Mouse (Mus musculus) hindbrain, embryonic 13.5 days (tissue): ENCODE measurements around the gene Mamdc2. TPM values are rescaled to one million over a fixed set of nuclear protein-coding genes. Genes with fewer than 3 reads are reported as not detected.

Experiments
- ATAC-seq: fragments of 200-750 bp; cut with Nextera tagmentation; 2 replicates; pipeline ENCODE4 v1.8.0; 2017; ENCODE audit warnings: moderate TSS enrichment; ENCODE audit not compliant: low FRiP score
- H3K27ac ChIP-seq: fragments of 300-500 bp; sonication (generic); 2 replicates; pipeline ENCODE4 v1.5.1; 2015; ENCODE audit warnings: inconsistent platforms, mild to moderate bottlenecking, moderate library complexity
- H3K27me3 ChIP-seq: fragments of 300-500 bp; sonication (generic); 2 replicates; pipeline ENCODE4 v1.6.1; 2015; ENCODE audit warnings: mild to moderate bottlenecking, inconsistent platforms
- H3K36me3 ChIP-seq: fragments of 300-500 bp; sonication (generic); 2 replicates; pipeline ENCODE4 v1.6.1; 2015; ENCODE audit warnings: mild to moderate bottlenecking, inconsistent platforms
- H3K4me1 ChIP-seq: fragments of 300-500 bp; sonication (generic); replicated peaks from 2 replicates; pipeline ENCODE4 v1.6.1; 2015; ENCODE audit warnings: inconsistent platforms
- H3K4me2 ChIP-seq: fragments of 300-500 bp; sonication (generic); 2 replicates; pipeline ENCODE4 v1.6.1; 2015; ENCODE audit warnings: inconsistent platforms, mild to moderate bottlenecking, moderate library complexity
- H3K4me3 ChIP-seq: fragments of 300-500 bp; sonication (generic); 2 replicates; pipeline ENCODE4 v1.5.1; 2015; ENCODE audit warnings: mild to moderate bottlenecking, inconsistent platforms
- H3K9ac ChIP-seq: fragments of 300-500 bp; sonication (generic); 2 replicates; pipeline ENCODE4 v1.6.1; 2015; ENCODE audit warnings: mild to moderate bottlenecking, inconsistent platforms
- H3K9me3 ChIP-seq: fragments of 300-500 bp; sonication (generic); 2 replicates; pipeline ENCODE4 v1.6.1; 2016; ENCODE audit warnings: inconsistent platforms
- WGBS: fragments of 180-500 bp; shearing (Covaris S2); methylation state at CpG from one replicate; pipeline ENCODE4 v1.1.7; 2015; 5-methylcytosine and 5-hydroxymethylcytosine counted together
- polyA plus RNA-seq: library from polyadenylated mRNA; unstranded; fragments of >200 nt; fragmentation: Nextera tagmentation; extraction: Ambion mirVana; gene quantifications from 2 replicates; pipeline ENCODE4 v1.2.1, GENCODE M21; 2015

Mamdc2 gene
- polyA plus RNA-seq, 1 experiment from 2014 or later = 0.99 TPM

- Histone ChIP-seq H3K4me3 (no peak overlapping the region), H3K27ac (no peak overlapping the region), H3K9ac (no peak overlapping the region), H3K4me2 (no peak overlapping the region), H3K36me3 (no peaks in the 10 kb centered on the region), H3K27me3 (no peaks in the 10 kb centered on the region), H3K4me1 (no peaks in the 10 kb centered on the region), H3K9me3 (no peaks in the 10 kb centered on the region)
- 19% methylated on average over 10 of the region's 10 CpGs for WGBS
- no peak for ATAC-seq
Observed at GRCm38 (mm10) chr19:23478895-23479596, 30.8 kb upstream of the Mamdc2 start.

GRCm38 (mm10) chr19:23477826-23478225 lies 29.6 kb upstream of the Mamdc2 start:
- no peak overlapping the region for H3K4me2 ChIP-seq
- H3K9me3 ChIP-seq = no peaks in the 10 kb centered on the region
- ATAC-seq = no peak
- H3K4me1 ChIP-seq = no peaks in the 10 kb centered on the region
- WGBS = 87% methylated on average over 6 of the region's 6 CpGs
- H3K4me3 ChIP-seq = no peak overlapping the region
- H3K27me3 ChIP-seq = no peaks in the 10 kb centered on the region
- no peak overlapping the region for H3K9ac ChIP-seq
- H3K36me3 ChIP-seq = no peaks in the 10 kb centered on the region
- H3K27ac ChIP-seq = no peak overlapping the region

- Histone ChIP-seq H3K4me1 (0 out of 2 replicates have a peak, but pooled peaks cover 3% of the 10 kb centered on the region), H3K36me3 (no peaks in the 10 kb centered on the region), H3K4me2 (no peak overlapping the region), H3K9ac (no peak overlapping the region), H3K9me3 (no peaks in the 10 kb centered on the region), H3K27ac (no peak overlapping the region), H3K27me3 (no peaks in the 10 kb centered on the region), H3K4me3 (no peak overlapping the region)
- no peak for ATAC-seq
- WGBS = 5% methylated on average over 1 of the region's 1 CpGs
Observed at GRCm38 (mm10) chr19:23467866-23468265, 19.6 kb upstream of the Mamdc2 start.

GRCm38 (mm10) chr19:23467011-23467410 lies 18.8 kb upstream of the Mamdc2 start:
- Histone ChIP-seq H3K27ac (no peak overlapping the region), H3K9ac (no peak overlapping the region), H3K4me1 (0 out of 2 replicates have a peak, but pooled peaks cover 3% of the 10 kb centered on the region), H3K4me2 (no peak overlapping the region), H3K4me3 (no peak overlapping the region), H3K36me3 (no peaks in the 10 kb centered on the region), H3K27me3 (no peaks in the 10 kb centered on the region), H3K9me3 (no peaks in the 10 kb centered on the region)
- ATAC-seq = no peak
- whole genome bisulfite sequencing = 67% methylated on average over 2 of the region's 2 CpGs

- WGBS = 40% methylated on average over 4 of the region's 4 CpGs
Observed at GRCm38 (mm10) chr19:23457492-23457891, 9.2 kb upstream of the Mamdc2 start.

GRCm38 (mm10) chr19:23451361-23451760 lies 3.1 kb upstream of the Mamdc2 start:
- Histone ChIP-seq H3K4me1 (peaks cover 17% of the 10 kb centered on the region), H3K27ac (no peak overlapping the region), H3K9ac (no peak overlapping the region), H3K9me3 (0 out of 2 replicates have a peak, but pooled peaks cover 8% of the 10 kb centered on the region), H3K4me2 (no peak overlapping the region), H3K27me3 (peaks cover 14% of the 10 kb centered on the region), H3K4me3 (no peak overlapping the region), H3K36me3 (no peaks in the 10 kb centered on the region)
- no peak for ATAC-seq
- WGBS = 88% methylated on average over 4 of the region's 4 CpGs

More at GRCm38 (mm10) chr19:23457492-23457891, 9.2 kb upstream of the Mamdc2 start:
- ATAC-seq = no peak
- no peak overlapping the region for H3K9ac ChIP-seq
- H3K27ac ChIP-seq = no peak overlapping the region
- no peaks in the 10 kb centered on the region for H3K36me3 ChIP-seq
- H3K27me3 ChIP-seq = no peaks in the 10 kb centered on the region
- H3K4me1 ChIP-seq = no peaks in the 10 kb centered on the region
- 0 out of 2 replicates have a peak, but pooled peaks cover 7% of the 10 kb centered on the region for H3K9me3 ChIP-seq
- H3K4me2 ChIP-seq = no peak overlapping the region
- H3K4me3 ChIP-seq = no peak overlapping the region

GRCm38 (mm10) chr19:23447221-23447987 lies 838 bp downstream of the Mamdc2 start:
- H3K9ac ChIP-seq = peak overlapping the region; percentile 63
- no peak overlapping the region for H3K27ac ChIP-seq
- peaks cover 14% of the 10 kb centered on the region for H3K27me3 ChIP-seq
- peak; percentile 55 for ATAC-seq
- 3% methylated on average over 23 of the region's 23 CpGs for WGBS
- peak overlapping the region; percentile 42 for H3K4me3 ChIP-seq
- H3K4me2 ChIP-seq = peak overlapping the region; percentile 88
- no peaks in the 10 kb centered on the region for H3K36me3 ChIP-seq
- no peaks in the 10 kb centered on the region for H3K9me3 ChIP-seq
- peaks cover 17% of the 10 kb centered on the region for H3K4me1 ChIP-seq

- 57% methylated on average over 7 of the region's 7 CpGs for WGBS
- peaks cover 17% of the 10 kb centered on the region for H3K4me1 ChIP-seq
- no peak for ATAC-seq
- no peak overlapping the region for H3K4me3 ChIP-seq
- peaks cover 11% of the 10 kb centered on the region for H3K27me3 ChIP-seq
- no peaks in the 10 kb centered on the region for H3K9me3 ChIP-seq
- H3K36me3 ChIP-seq = no peaks in the 10 kb centered on the region
- H3K4me2 ChIP-seq = no peak overlapping the region
- no peak overlapping the region for H3K9ac ChIP-seq
- no peak overlapping the region for H3K27ac ChIP-seq
Observed at GRCm38 (mm10) chr19:23444910-23445845, 3.1 kb downstream of the Mamdc2 start.

- Histone ChIP-seq H3K36me3 (no peaks in the 10 kb centered on the region), H3K9ac (no peak overlapping the region), H3K9me3 (no peaks in the 10 kb centered on the region), H3K4me1 (no peaks in the 10 kb centered on the region), H3K4me3 (no peak overlapping the region), H3K4me2 (no peak overlapping the region), H3K27me3 (no peaks in the 10 kb centered on the region), H3K27ac (no peak overlapping the region)
- 81% methylated on average over 4 of the region's 4 CpGs for WGBS
- no peak for ATAC-seq
Observed at GRCm38 (mm10) chr19:23435731-23436130, 12.5 kb downstream of the Mamdc2 start.

GRCm38 (mm10) chr19:23434433-23434832 lies 13.8 kb downstream of the Mamdc2 start:
- H3K4me1 ChIP-seq = no peaks in the 10 kb centered on the region
- 91% methylated on average over 11 of the region's 11 CpGs for WGBS
- ATAC-seq = no peak
- H3K4me3 ChIP-seq = no peak overlapping the region
- H3K36me3 ChIP-seq = no peaks in the 10 kb centered on the region
- no peak overlapping the region for H3K4me2 ChIP-seq
- H3K9me3 ChIP-seq = no peaks in the 10 kb centered on the region
- no peaks in the 10 kb centered on the region for H3K27me3 ChIP-seq
- no peak overlapping the region for H3K27ac ChIP-seq
- H3K9ac ChIP-seq = no peak overlapping the region

- Histone ChIP-seq H3K27ac (no peak overlapping the region), H3K9ac (no peak overlapping the region), H3K4me2 (no peak overlapping the region), H3K36me3 (no peaks in the 10 kb centered on the region), H3K4me1 (no peaks in the 10 kb centered on the region), H3K27me3 (no peaks in the 10 kb centered on the region), H3K9me3 (no peaks in the 10 kb centered on the region), H3K4me3 (no peak overlapping the region)
- peak; percentile 57; the same call in 1 of the 2 replicates for ATAC-seq
- WGBS = 71% methylated on average over 1 of the region's 1 CpGs
Observed at GRCm38 (mm10) chr19:23417668-23418067, 30.6 kb downstream of the Mamdc2 start.

- H3K4me3 ChIP-seq = no peak overlapping the region
- no peak for ATAC-seq
- no peaks in the 10 kb centered on the region for H3K4me1 ChIP-seq
- H3K27ac ChIP-seq = no peak overlapping the region
- H3K9ac ChIP-seq = no peak overlapping the region
- H3K36me3 ChIP-seq = no peaks in the 10 kb centered on the region
- H3K27me3 ChIP-seq = peaks cover 2% of the 10 kb centered on the region; the same call in 1 of the 2 replicates
- H3K9me3 ChIP-seq = no peaks in the 10 kb centered on the region
- 94% methylated on average over 5 of the region's 5 CpGs for WGBS
- H3K4me2 ChIP-seq = no peak overlapping the region
Observed at GRCm38 (mm10) chr19:23410800-23411199, 37.4 kb downstream of the Mamdc2 start.
